Mouse (Mus musculus) E14TG2a.4 (cell line): ENCODE results near the gene Atp11a.

Source experiments
- CTCF ChIP-seq: conservative IDR thresholded peaks from 2 replicates; pipeline ENCODE4 v1.5.1; 2014; ENCODE audit warnings: low read length
- NANOG ChIP-seq: IDR thresholded peaks from 2 replicates; pipeline ENCODE4 v1.6.1; 2014; ENCODE audit warnings: borderline replicate concordance, low read length, mixed read lengths
- POU5F1 ChIP-seq: IDR thresholded peaks from 2 replicates; pipeline ENCODE4 v1.6.1; 2014; ENCODE audit warnings: low read length, borderline replicate concordance

DNA sequence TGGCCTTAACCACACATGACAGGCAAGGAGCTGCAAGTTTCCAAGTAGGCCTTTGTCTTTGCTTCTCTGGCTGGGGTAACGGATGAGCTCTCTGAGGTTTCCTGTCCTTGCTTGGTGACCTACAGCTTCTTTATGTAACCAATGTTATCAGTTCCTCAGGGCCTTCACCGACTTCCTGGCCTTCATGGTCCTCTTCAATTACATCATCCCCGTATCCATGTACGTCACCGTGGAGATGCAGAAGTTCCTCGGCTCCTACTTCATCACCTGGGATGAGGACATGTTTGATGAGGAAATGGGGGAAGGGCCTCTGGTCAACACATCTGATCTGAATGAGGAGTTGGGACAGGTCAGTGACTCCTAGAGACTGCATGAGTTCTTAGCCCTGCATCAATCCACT lies 71.5 kb downstream of the Atp11a start:
- no peak for TF ChIP-seq CTCF
- TF ChIP-seq NANOG: no peak
- TF ChIP-seq POU5F1: no peak
